Mouse (Mus musculus): Measurements from ENCODE around the gene Retreg1. TPM values are rescaled to one million over a fixed set of nuclear protein-coding genes. Genes with fewer than 3 reads are reported as not detected.

Retreg1 gene
- 57.3 and 62.7 TPM in 2 replicates for polyA plus RNA-seq (2015; fragmentation: Nextera tagmentation; extraction: Ambion mirVana)

DNA sequence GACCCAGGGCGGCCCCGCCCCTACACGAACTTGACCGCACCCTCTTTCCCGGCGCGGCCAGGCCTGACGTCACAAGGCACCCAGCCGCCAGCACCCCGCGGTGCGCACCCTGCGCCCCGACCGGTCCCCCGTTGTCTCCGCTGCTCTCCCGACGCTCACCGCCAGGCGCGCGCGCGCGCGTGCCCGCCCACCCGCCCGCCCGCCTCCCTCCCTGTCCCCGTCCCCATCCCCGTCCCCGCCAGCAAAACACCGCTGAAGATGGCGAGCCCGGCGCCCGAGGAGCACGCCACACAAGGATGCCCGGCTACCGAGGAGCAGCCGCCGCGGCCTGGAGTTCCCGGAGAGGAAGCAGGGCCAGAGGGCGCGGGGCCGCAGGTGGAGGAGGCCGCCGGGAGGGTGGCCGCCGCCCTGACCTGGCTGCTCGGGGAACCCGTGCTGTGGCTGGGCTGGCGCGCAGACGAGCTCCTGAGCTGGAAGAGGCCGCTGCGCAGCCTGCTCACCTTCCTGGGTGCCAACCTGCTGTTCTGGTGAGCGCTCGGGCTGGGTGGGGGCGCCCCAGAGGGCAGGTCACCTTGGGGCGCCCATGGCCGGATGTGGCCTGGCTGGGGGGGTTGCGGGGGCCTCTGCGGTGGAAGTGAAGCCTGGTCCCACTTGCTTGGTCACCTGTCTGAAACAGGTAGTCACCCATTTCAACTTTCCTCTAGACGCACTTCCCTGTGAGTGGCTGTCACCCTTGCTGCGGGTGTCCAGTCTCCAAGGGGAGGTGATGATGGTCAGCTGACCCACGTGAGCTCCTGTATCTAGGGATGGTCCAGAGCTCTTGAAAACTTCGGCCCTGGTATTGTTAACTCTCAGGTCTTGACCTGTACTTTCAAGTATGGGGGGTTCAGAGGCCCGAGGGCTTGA, at the start of gene Retreg1:
TSS of gene Retreg1 (plus strand) at position 95 of the 906 bp plus-strand sequence.
- H3K9ac ChIP-seq = peak within 1 kb of the TSS; percentile 91
- peaks cover 16% of the 10 kb centered on the region for H3K4me1 ChIP-seq
- peak within 1 kb of the TSS; percentile 39 for H3K27ac ChIP-seq (replicated peaks)
- 1% methylated on average over 68 of the region's 72 CpGs for WGBS
- peak within 1 kb of the TSS; percentile 88 for H3K4me3 ChIP-seq
- no peaks in the 10 kb centered on the region for H3K36me3 ChIP-seq
- peak; percentile 62; the same call in 1 of the 2 replicates for ATAC-seq (ENCODE audit: extremely low read depth, insufficient number of reproducible peaks, low FRiP score, low TSS enrichment)
- H3K4me2 ChIP-seq = peak within 1 kb of the TSS; percentile 92
- H3K27me3 ChIP-seq (replicated peaks) = peaks cover 34% of the 10 kb centered on the region
- 0 out of 2 replicates have a peak, but pooled peaks cover 4% of the 10 kb centered on the region for H3K9me3 ChIP-seq

DNA sequence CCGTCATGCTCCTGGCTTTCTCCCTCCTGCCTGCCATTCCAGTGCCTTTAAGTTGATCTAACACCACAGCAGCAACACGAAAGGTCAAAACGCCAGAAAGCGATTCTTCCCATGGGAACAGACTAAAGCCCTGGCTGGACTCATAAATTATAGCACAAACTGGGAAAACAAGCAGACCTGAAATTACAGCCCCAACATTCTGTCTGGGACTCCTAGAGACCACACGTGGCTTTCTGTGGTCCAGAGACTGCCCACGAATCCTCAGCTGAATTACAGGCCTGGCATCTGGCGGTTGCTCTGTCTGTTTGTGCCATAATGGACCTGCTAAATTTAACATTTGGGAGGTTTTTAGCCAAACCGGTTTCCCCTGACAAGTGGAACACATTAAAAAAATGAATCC, 48.9 kb upstream of the Retreg1 start:
- Histone ChIP-seq H3K4me1 (no peaks in the 10 kb centered on the region), H3K9ac (no peak overlapping the region), H3K27ac (replicated peaks) (no peak overlapping the region), H3K36me3 (peaks cover 62% of the 10 kb centered on the region), H3K4me3 (no peak overlapping the region), H3K9me3 (no peaks in the 10 kb centered on the region), H3K27me3 (replicated peaks) (no peaks in the 10 kb centered on the region), H3K4me2 (no peak overlapping the region)
- no peak for ATAC-seq (ENCODE audit: extremely low read depth, insufficient number of reproducible peaks, low FRiP score, low TSS enrichment)
- WGBS = 81% methylated on average over 8 of the region's 8 CpGs

GRCm38 (mm10) chr15:25795496-25795895, 47.5 kb upstream of the Retreg1 start:
- no peak overlapping the region for H3K4me3 ChIP-seq
- H3K36me3 ChIP-seq = peaks cover 70% of the 10 kb centered on the region
- 87% methylated on average over 9 of the region's 9 CpGs for WGBS
- H3K4me1 ChIP-seq = no peaks in the 10 kb centered on the region
- no peak overlapping the region for H3K4me2 ChIP-seq
- no peaks in the 10 kb centered on the region for H3K9me3 ChIP-seq
- no peak overlapping the region for H3K9ac ChIP-seq
- H3K27me3 ChIP-seq (replicated peaks) = no peaks in the 10 kb centered on the region
- H3K27ac ChIP-seq (replicated peaks) = no peak overlapping the region
- ATAC-seq (ENCODE audit: extremely low read depth, insufficient number of reproducible peaks, low FRiP score, low TSS enrichment) = no peak

- H3K9me3 ChIP-seq = no peaks in the 10 kb centered on the region
- H3K36me3 ChIP-seq = peaks cover 75% of the 10 kb centered on the region
- H3K27me3 ChIP-seq (replicated peaks) = no peaks in the 10 kb centered on the region
- no peaks in the 10 kb centered on the region for H3K4me1 ChIP-seq
- WGBS = 59% methylated on average over 3 of the region's 3 CpGs
- no peak overlapping the region for H3K9ac ChIP-seq
- no peak overlapping the region for H3K4me2 ChIP-seq
- ATAC-seq (ENCODE audit: extremely low read depth, insufficient number of reproducible peaks, low FRiP score, low TSS enrichment) = no peak
- H3K27ac ChIP-seq (replicated peaks) = no peak overlapping the region
- H3K4me3 ChIP-seq = no peak overlapping the region
Observed at GRCm38 (mm10) chr15:25796353-25796752, 46.6 kb upstream of the Retreg1 start.

DNA sequence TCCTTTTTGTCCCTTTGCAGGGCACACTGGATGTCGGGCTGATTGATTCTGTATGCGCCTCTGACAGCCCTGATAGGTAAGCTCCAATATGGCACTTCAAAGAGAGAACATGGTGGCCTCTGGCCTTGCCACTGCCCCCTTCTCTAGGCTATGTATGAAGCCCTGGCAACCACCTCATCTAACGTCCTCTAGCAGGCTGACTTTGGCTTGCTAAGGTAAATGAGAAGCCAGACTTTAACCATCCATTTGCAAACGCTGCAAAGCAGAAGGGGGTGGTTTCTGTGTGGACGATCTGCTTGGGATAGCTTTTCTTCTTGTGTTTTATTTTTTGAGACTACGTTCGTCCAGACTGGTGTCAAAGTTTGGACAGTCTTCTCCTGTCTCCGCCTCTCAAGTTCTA, 45.8 kb upstream of the Retreg1 start:
- Histone ChIP-seq H3K27me3 (replicated peaks) (no peaks in the 10 kb centered on the region), H3K4me3 (no peak overlapping the region), H3K9me3 (no peaks in the 10 kb centered on the region), H3K4me1 (no peaks in the 10 kb centered on the region), H3K36me3 (peaks cover 82% of the 10 kb centered on the region), H3K27ac (replicated peaks) (no peak overlapping the region), H3K9ac (no peak overlapping the region), H3K4me2 (no peak overlapping the region)
- WGBS = 81% methylated on average over 8 of the region's 8 CpGs
- ATAC-seq (ENCODE audit: extremely low read depth, insufficient number of reproducible peaks, low FRiP score, low TSS enrichment) = no peak

- ATAC-seq (ENCODE audit: extremely low read depth, insufficient number of reproducible peaks, low FRiP score, low TSS enrichment) = no peak
Observed at GRCm38 (mm10) chr15:25797888-25798287, 45.1 kb upstream of the Retreg1 start.

GRCm38 (mm10) chr15:25801726-25802125, 41.3 kb upstream of the Retreg1 start:
- WGBS = 83% methylated on average over 5 of the region's 5 CpGs
- Histone ChIP-seq H3K27ac (replicated peaks) (no peak overlapping the region), H3K9me3 (no peaks in the 10 kb centered on the region), H3K4me3 (no peak overlapping the region), H3K27me3 (replicated peaks) (no peaks in the 10 kb centered on the region), H3K36me3 (peaks cover 85% of the 10 kb centered on the region), H3K4me1 (no peaks in the 10 kb centered on the region), H3K4me2 (no peak overlapping the region), H3K9ac (no peak overlapping the region)
- ATAC-seq (ENCODE audit: extremely low read depth, insufficient number of reproducible peaks, low FRiP score, low TSS enrichment) = no peak

More at GRCm38 (mm10) chr15:25797888-25798287, 45.1 kb upstream of the Retreg1 start:
- H3K4me3 ChIP-seq = no peak overlapping the region
- H3K9me3 ChIP-seq = no peaks in the 10 kb centered on the region
- no peaks in the 10 kb centered on the region for H3K27me3 ChIP-seq (replicated peaks)
- no peak overlapping the region for H3K9ac ChIP-seq
- no peak overlapping the region for H3K27ac ChIP-seq (replicated peaks)
- H3K36me3 ChIP-seq = peaks cover 86% of the 10 kb centered on the region
- no peak overlapping the region for H3K4me2 ChIP-seq
- 77% methylated on average over 1 of the region's 1 CpGs for WGBS
- no peaks in the 10 kb centered on the region for H3K4me1 ChIP-seq

- Histone ChIP-seq H3K4me3 (no peak overlapping the region), H3K9me3 (no peaks in the 10 kb centered on the region), H3K9ac (no peak overlapping the region), H3K4me2 (no peak overlapping the region), H3K36me3 (peaks cover 85% of the 10 kb centered on the region), H3K27ac (replicated peaks) (no peak overlapping the region), H3K4me1 (no peaks in the 10 kb centered on the region), H3K27me3 (replicated peaks) (no peaks in the 10 kb centered on the region)
- no peak for ATAC-seq (ENCODE audit: extremely low read depth, insufficient number of reproducible peaks, low FRiP score, low TSS enrichment)
- 84% methylated on average over 8 of the region's 8 CpGs for WGBS
Observed at GRCm38 (mm10) chr15:25802194-25802593, 40.8 kb upstream of the Retreg1 start.

- H3K4me1 ChIP-seq = no peaks in the 10 kb centered on the region
- no peak overlapping the region for H3K4me2 ChIP-seq
- WGBS = 87% methylated on average over 15 of the region's 15 CpGs
- ATAC-seq (ENCODE audit: extremely low read depth, insufficient number of reproducible peaks, low FRiP score, low TSS enrichment) = no peak
- peaks cover 90% of the 10 kb centered on the region for H3K36me3 ChIP-seq
- H3K9ac ChIP-seq = no peak overlapping the region
- no peak overlapping the region for H3K27ac ChIP-seq (replicated peaks)
- no peaks in the 10 kb centered on the region for H3K9me3 ChIP-seq
- H3K27me3 ChIP-seq (replicated peaks) = no peaks in the 10 kb centered on the region
- H3K4me3 ChIP-seq = no peak overlapping the region
Observed at GRCm38 (mm10) chr15:25803111-25803510, 39.9 kb upstream of the Retreg1 start.

DNA sequence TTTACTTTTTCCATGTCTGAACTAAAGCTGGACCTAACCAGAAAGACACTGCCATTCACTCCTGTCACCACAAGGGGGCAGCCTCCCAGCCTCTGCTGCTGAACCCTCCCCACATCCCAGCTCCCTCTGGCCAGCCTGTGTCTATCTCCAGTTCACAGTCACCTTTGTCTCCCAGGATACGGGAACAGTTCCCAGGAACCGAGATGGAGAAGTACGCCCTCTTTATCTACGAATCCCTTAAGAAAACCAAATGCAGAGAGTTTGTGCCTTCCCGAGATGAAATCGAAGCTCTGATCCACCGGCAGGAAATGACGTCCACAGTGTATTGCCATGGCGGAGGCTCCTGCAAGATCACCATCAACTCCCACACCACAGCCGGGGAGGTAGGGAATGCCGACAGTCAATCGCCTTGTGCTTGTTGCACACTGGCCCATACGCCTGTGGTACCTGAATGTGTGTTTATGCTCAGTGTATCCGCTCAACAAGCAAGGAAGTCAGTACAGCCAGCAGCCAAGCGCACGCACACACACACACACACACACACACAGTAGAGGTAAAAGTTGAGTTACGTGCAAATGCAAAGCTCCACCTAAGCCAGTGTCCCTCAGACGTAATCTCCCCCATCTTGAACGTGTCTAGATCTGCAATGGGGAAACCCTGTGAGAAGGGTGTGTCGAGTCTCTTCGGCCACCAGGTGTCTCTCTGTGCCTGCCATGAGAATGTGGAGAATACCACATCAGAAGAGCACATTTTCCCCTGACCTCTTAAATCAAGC, 37.5 kb upstream of the Retreg1 start:
- WGBS = 75% methylated on average over 21 of the region's 21 CpGs
- Histone ChIP-seq H3K27ac (replicated peaks) (no peak overlapping the region), H3K4me1 (peaks cover 8% of the 10 kb centered on the region), H3K27me3 (replicated peaks) (no peaks in the 10 kb centered on the region), H3K9ac (no peak overlapping the region), H3K9me3 (no peaks in the 10 kb centered on the region), H3K4me2 (no peak overlapping the region), H3K4me3 (no peak overlapping the region), H3K36me3 (peaks cover 85% of the 10 kb centered on the region)
- ATAC-seq (ENCODE audit: extremely low read depth, insufficient number of reproducible peaks, low FRiP score, low TSS enrichment) = 0 out of 2 replicates have a peak, but pooled peaks have one; percentile 12

DNA sequence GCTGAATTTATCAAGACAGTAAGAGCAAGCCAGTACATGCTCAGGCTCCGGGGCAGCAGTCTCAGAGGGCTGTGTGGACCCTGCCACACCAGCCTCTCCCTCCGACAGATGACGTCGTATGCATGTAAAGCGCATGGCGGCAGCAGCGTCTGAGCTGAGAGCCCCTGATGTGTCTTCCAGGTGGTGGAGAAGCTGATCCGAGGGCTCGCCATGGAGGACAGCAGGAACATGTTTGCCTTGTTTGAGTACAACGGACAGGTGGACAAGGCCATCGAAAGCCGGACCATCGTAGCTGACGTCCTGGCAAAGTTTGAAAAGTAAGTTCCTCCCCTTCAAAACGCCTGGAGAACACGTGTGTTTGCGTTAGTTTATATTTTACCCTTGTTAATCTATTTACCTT, 36.6 kb upstream of the Retreg1 start:
- H3K4me2 ChIP-seq = no peak overlapping the region
- no peaks in the 10 kb centered on the region for H3K27me3 ChIP-seq (replicated peaks)
- peaks cover 8% of the 10 kb centered on the region for H3K4me1 ChIP-seq
- ATAC-seq (ENCODE audit: extremely low read depth, insufficient number of reproducible peaks, low FRiP score, low TSS enrichment) = no peak
- H3K4me3 ChIP-seq = no peak overlapping the region
- 85% methylated on average over 17 of the region's 17 CpGs for WGBS
- H3K9ac ChIP-seq = no peak overlapping the region
- H3K27ac ChIP-seq (replicated peaks) = no peak overlapping the region
- H3K36me3 ChIP-seq = peaks cover 85% of the 10 kb centered on the region
- no peaks in the 10 kb centered on the region for H3K9me3 ChIP-seq

All from heart, embryonic 13.5 days (tissue).